Mouse (Mus musculus): ENCODE results near the gene Adh1. TPM values are rescaled to one million over a fixed set of nuclear protein-coding genes. Genes with fewer than 3 reads are reported as not detected.
A peak's percentile ranks its signal among the peaks of the same experiment; 100 is the strongest.

Adh1 gene
- polyA plus RNA-seq, 1 experiment from 2014 or later: 138 TPM

DNA sequence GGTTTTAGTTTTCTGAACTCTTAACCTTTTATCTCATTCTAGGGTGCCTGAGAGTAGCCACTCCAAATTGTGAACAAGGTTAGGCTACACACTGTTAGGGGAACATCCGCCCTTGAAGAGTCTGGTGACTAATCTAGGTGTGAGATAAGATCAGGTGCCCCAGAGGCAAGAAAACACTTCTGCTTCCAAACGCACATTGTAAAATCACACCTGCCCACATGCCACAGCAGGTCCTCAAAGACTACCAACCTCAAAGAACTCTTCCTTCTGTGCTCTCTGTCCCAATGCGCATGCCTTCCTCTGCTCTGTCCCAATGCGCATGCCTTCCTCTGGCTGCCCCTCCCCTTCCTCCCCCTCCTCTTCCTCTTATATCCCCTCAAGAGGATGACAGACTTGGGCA lies 73.5 kb downstream of the Adh1 start:
- Histone ChIP-seq H3K9ac (ENCODE audit: low read depth, low read length) (no peak overlapping the region), H3K27me3 (ENCODE audit: control insufficient read depth, insufficient read depth, low read depth, low read length) (no peaks in the 10 kb centered on the region), H3K27ac (ENCODE audit: low read length) (no peak overlapping the region), H3K4me2 (ENCODE audit: low read depth, low read length) (no peak overlapping the region), H3K36me3 (ENCODE audit: control insufficient read depth, insufficient read depth) (no peaks in the 10 kb centered on the region), H3K4me1 (ENCODE audit: control insufficient read depth, low read depth, low read length) (no peaks in the 10 kb centered on the region), H3K4me3 (ENCODE audit: low read depth, low read length) (no peak overlapping the region), H3K9me3 (replicated peaks; ENCODE audit: control insufficient read depth, low read length) (no peaks in the 10 kb centered on the region)
- 57% methylated on average over 4 of the region's 4 CpGs for WGBS (ENCODE audit: insufficient replicate concordance)
- no peak for ATAC-seq (ENCODE audit: low read depth)

- no peak overlapping the region for H3K9ac ChIP-seq (ENCODE audit: low read depth, low read length)
- no peak overlapping the region for H3K4me2 ChIP-seq (ENCODE audit: low read depth, low read length)
- H3K27ac ChIP-seq (ENCODE audit: low read length): no peak overlapping the region
- no peaks in the 10 kb centered on the region for H3K4me1 ChIP-seq (ENCODE audit: control insufficient read depth, low read depth, low read length)
- no peak for ATAC-seq (ENCODE audit: low read depth)
- no peaks in the 10 kb centered on the region for H3K27me3 ChIP-seq (ENCODE audit: control insufficient read depth, insufficient read depth, low read depth, low read length)
- no peaks in the 10 kb centered on the region for H3K9me3 ChIP-seq (replicated peaks; ENCODE audit: control insufficient read depth, low read length)
- 59% methylated on average over 1 of the region's 1 CpGs for WGBS (ENCODE audit: insufficient replicate concordance)
- no peaks in the 10 kb centered on the region for H3K36me3 ChIP-seq (ENCODE audit: control insufficient read depth, insufficient read depth)
- no peak overlapping the region for H3K4me3 ChIP-seq (ENCODE audit: low read depth, low read length)
Observed at GRCm38 (mm10) chr3:138335566-138335965, 74.8 kb downstream of the Adh1 start.

GRCm38 (mm10) chr3:138336104-138336754 lies 75.4 kb downstream of the Adh1 start:
- Histone ChIP-seq H3K4me3 (ENCODE audit: low read depth, low read length) (no peak overlapping the region), H3K9ac (ENCODE audit: low read depth, low read length) (no peak overlapping the region), H3K4me2 (ENCODE audit: low read depth, low read length) (no peak overlapping the region), H3K9me3 (replicated peaks; ENCODE audit: control insufficient read depth, low read length) (no peaks in the 10 kb centered on the region), H3K4me1 (ENCODE audit: control insufficient read depth, low read depth, low read length) (no peaks in the 10 kb centered on the region), H3K27ac (ENCODE audit: low read length) (no peak overlapping the region), H3K36me3 (ENCODE audit: control insufficient read depth, insufficient read depth) (no peaks in the 10 kb centered on the region), H3K27me3 (ENCODE audit: control insufficient read depth, insufficient read depth, low read depth, low read length) (no peaks in the 10 kb centered on the region)
- peak; percentile 50 for ATAC-seq (ENCODE audit: low read depth)
- 34% methylated on average over 3 of the region's 3 CpGs for WGBS (ENCODE audit: insufficient replicate concordance)

Other genes starting within 250 kb of the Adh1 start
- gene 1110002E22Rik, start 195.9 kb upstream of the Adh1 start, polyA plus RNA-seq (2015; fragmentation: Nextera tagmentation; extraction: Ambion mirVana): 0.07 and 0.30 TPM in 2 replicates
- not detected in 2 replicates for gene Gm5105, start 193.6 kb upstream of the Adh1 start, polyA plus RNA-seq (2015; fragmentation: Nextera tagmentation; extraction: Ambion mirVana)
- gene Trmt10a, start 117.5 kb upstream of the Adh1 start, polyA plus RNA-seq (2015; fragmentation: Nextera tagmentation; extraction: Ambion mirVana): 4.5 and 4.8 TPM in 2 replicates
- gene Mttp, start 116.0 kb upstream of the Adh1 start, polyA plus RNA-seq (2015; fragmentation: Nextera tagmentation; extraction: Ambion mirVana): 45.6 and 48.8 TPM in 2 replicates
- gene 4930579F01Rik, start 67.2 kb upstream of the Adh1 start, polyA plus RNA-seq (2015; fragmentation: Nextera tagmentation; extraction: Ambion mirVana): not detected in 2 replicates
- gene Adh7, start 43.2 kb upstream of the Adh1 start, polyA plus RNA-seq (2015; fragmentation: Nextera tagmentation; extraction: Ambion mirVana): 0.27 and 0.37 TPM in 2 replicates
- not detected in 2 replicates for gene Adh6a, start 52.3 kb downstream of the Adh1 start, polyA plus RNA-seq (2015; fragmentation: Nextera tagmentation; extraction: Ambion mirVana)
- 0.20 and 0.30 TPM in 2 replicates for gene Adh6b, start 80.8 kb downstream of the Adh1 start, polyA plus RNA-seq (2015; fragmentation: Nextera tagmentation; extraction: Ambion mirVana)
- gene Adh4, start 154.5 kb downstream of the Adh1 start, polyA plus RNA-seq (2015; fragmentation: Nextera tagmentation; extraction: Ambion mirVana): 0.06 and 0.09 TPM in 2 replicates
- 178 and 180 TPM in 2 replicates for gene Adh5, start 182.1 kb downstream of the Adh1 start, polyA plus RNA-seq (2015; fragmentation: Nextera tagmentation; extraction: Ambion mirVana)
- gene Metap1, start 228.5 kb downstream of the Adh1 start, polyA plus RNA-seq (2015; fragmentation: Nextera tagmentation; extraction: Ambion mirVana): 19.0 and 21.2 TPM in 2 replicates